Mouse (Mus musculus): ENCODE results near the gene Cep57l1.

GRCm38 (mm10) chr10:41675842-41676571, 133.7 kb downstream of the Cep57l1 start:
- no peak for TF ChIP-seq USF1 (IDR thresholded peaks at IDR 0.05; ENCODE audit: low read depth, low read length)
- no peak for TF ChIP-seq TCF12 (IDR thresholded peaks at IDR 0.05; ENCODE audit: low read depth, low read length)
- TF ChIP-seq JUND (IDR thresholded peaks at IDR 0.05; ENCODE audit: low read depth, low read length), result no peak
- no peak for TF ChIP-seq POLR2A (IDR thresholded peaks at IDR 0.05; ENCODE audit: control insufficient read depth in 1 of 2, insufficient read depth in 1 of 2, low read depth in 1 of 2, low read length in 2 of 2, poor library complexity in 1 of 2)
- TF ChIP-seq CHD1 (IDR thresholded peaks at IDR 0.05; ENCODE audit: low read depth, low read length), result no peak
- TF ChIP-seq CTCF (IDR thresholded peaks at IDR 0.05 in 2 of 3, conservative IDR thresholded peaks at IDR 0.05 in 1 of 3; ENCODE audit: control insufficient read depth in 1 of 3, insufficient read depth in 1 of 3, low read depth in 2 of 3, low read length in 3 of 3, poor library complexity in 1 of 3, severe bottlenecking in 1 of 3), result no peak
- no peak for TF ChIP-seq USF2 (IDR thresholded peaks at IDR 0.05; ENCODE audit: borderline replicate concordance in 1 of 2, insufficient read depth in 1 of 2, low read depth in 1 of 2, low read length in 2 of 2)
- no peak for TF ChIP-seq SMC3 (IDR thresholded peaks at IDR 0.05; ENCODE audit: low read depth, low read length)
